Mouse (Mus musculus) Patski (cell line): ENCODE data around the gene Cd24a. TPM values are rescaled to one million over a fixed set of nuclear protein-coding genes. Genes with fewer than 3 reads are reported as not detected.
A peak's percentile ranks its signal among the peaks of the same experiment; 100 is the strongest.

Experiments
- ATAC-seq: fragments of 100-300 bp; one replicate; pipeline ENCODE4 v1.8.0; 2021
- CTCF ChIA-PET: fragments of 350-600 bp; sonication (Branson Sonifier 250); formaldehyde crosslinking; loops from one replicate; lab custom pipeline; 2022; ENCODE audit warnings: inconsistent platforms; lab: Charles Lee
- POLR2A ChIA-PET: fragments of 350-600 bp; sonication (Branson Sonifier 250); formaldehyde crosslinking; loops from one replicate; lab custom pipeline; 2022; ENCODE audit warnings: antibody characterized with exemption, inconsistent platforms; lab: Charles Lee
- DNase-seq: peaks from one replicate; pipeline ENCODE4 v3.0.0-alpha.2; 2011; ENCODE audit warnings: low read depth, low spot score
- H3K27me3 ChIP-seq: fragments of 371-371 bp; one replicate; pipeline ENCODE4 v1.5.1; 2021
- CTCF ChIP-seq: fragments of 100-300 bp; IDR thresholded peaks from one replicate; pipeline ENCODE4 v1.5.1; 2021
- in situ Hi-C: fragments of 300-500 bp; cut with MboI; formaldehyde crosslinking; loops from 3 replicates; pipeline ENCODE4 v1.11.1; 2018; ENCODE audit warnings: low pct_unique_long_range_greater_than_20kb, mixed read lengths
- polyA plus RNA-seq: library from polyadenylated mRNA; unstranded; gene quantifications from one replicate; pipeline ENCODE4 v1.2.3, GENCODE M21; 2021

Gene Cd24a
- polyA plus RNA-seq: 722 TPM

GRCm38 (mm10) chr10:43577997-43578331 lies at the start of gene Cd24a:
TSS of gene Cd24a (plus strand) at chr10:43578284.
- POLR2A ChIA-PET: interaction anchor here (1.0 to 1.7 kb wide), 3 partner anchors 54 to 322 kb away, joined by 3 to 7 read pairs (median 3); no protein-coding TSS in a partner anchor
- no peak for ATAC-seq
- CTCF ChIA-PET: no interaction called here
- no peaks in the 10 kb centered on the region for H3K27me3 ChIP-seq
- in situ Hi-C loops: loop anchor here (10.0 kb wide), 1 partner anchor 587 kb away; no protein-coding TSS in a partner anchor
- TF ChIP-seq CTCF: no peak
- no peak for DNase-seq

DNA sequence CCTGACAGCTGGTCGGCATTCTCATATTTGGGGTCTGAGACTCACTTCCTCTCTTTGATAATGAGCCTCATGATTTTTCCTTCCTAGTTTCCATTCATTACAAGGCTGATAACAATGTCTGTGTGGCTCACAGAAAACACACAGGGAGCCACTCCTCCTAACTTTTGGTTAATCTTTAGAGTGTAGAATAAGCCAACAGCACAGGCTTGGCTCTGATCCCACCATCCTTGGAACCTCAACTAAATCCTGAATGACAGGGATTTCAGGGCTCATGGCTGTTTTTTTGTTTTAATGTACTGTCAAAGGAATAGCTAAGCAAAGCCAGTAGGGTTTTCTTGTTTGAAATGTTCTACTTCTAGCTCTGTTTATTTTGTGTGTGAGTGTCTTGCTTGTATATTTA lies 43.7 kb upstream of the Cd24a start:
- ATAC-seq: no peak
- no peaks in the 10 kb centered on the region for H3K27me3 ChIP-seq
- ChIA-PET CTCF (no interaction called here), POLR2A (no interaction called here)
- in situ Hi-C loops: no loop called here
- DNase-seq: no peak
- no peak for TF ChIP-seq CTCF

- in situ Hi-C loops: no loop called here
- no peak for TF ChIP-seq CTCF
- H3K27me3 ChIP-seq: no peaks in the 10 kb centered on the region
- DNase-seq (no peak), ATAC-seq (no peak)
- ChIA-PET POLR2A (no interaction called here), CTCF (no interaction called here)
Observed at GRCm38 (mm10) chr10:43537652-43538051, 40.4 kb upstream of the Cd24a start.

DNA sequence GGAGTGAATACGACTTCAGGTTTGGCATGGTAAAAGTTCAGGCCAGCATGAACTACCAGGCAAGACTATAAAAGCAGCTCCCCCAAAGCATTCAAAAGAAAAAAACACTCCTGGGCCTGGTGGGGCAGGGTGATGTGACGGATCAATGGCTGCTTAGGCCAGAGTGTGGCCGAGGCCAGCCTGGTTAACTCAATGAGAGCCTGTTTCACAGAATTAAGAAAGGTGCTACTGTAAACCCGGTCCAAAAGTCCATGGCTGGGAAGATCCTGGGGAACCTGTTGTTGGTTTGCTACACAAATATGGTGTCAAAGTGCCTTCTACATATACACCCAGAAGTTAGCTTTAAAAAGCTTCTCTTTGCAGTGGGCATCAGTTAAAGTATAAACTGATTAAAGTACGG lies 39.3 kb upstream of the Cd24a start:
- in situ Hi-C loops: no loop called here
- ATAC-seq: no peak
- CTCF ChIA-PET: interaction anchor here (0.6 kb wide), 1 partner anchor 51 kb away, joined by 3 read pairs; no protein-coding TSS in a partner anchor
- TF ChIP-seq CTCF: no peak
- no peaks in the 10 kb centered on the region for H3K27me3 ChIP-seq
- no peak for DNase-seq
- POLR2A ChIA-PET: no interaction called here

DNA sequence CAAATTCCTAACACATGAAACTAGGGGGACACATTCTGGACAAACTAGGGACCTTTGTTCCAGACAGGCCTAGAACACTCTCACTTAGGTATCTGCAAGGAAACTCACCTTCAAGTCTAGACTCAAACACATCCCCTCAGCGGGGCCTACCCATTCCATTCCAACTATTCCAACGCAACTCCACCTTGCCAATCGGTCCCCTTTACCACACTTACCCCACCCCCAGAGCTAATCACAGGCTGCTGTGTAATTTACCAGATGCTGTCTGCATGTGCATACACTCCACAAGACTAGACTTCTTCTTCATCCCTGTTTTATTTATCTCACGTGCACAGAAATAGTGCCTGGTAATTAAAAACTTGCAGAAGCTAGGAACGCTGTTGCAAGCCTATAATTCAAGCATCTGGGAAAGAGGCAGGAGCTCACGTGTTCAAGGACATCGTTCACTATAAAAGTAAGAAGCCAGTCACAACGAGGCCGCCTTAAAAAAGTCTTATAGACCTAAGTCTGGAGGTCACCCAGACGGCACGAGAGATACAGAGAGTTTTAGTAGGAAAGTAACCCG lies 38.3 kb upstream of the Cd24a start:
- TF ChIP-seq CTCF: no peak
- ChIA-PET CTCF (interaction anchor here (0.9 to 1.8 kb wide), 6 partner anchors 12 to 59 kb away, joined by 4 to 6 read pairs (median 4); no protein-coding TSS in a partner anchor), POLR2A (interaction anchor here (0.7 to 1.3 kb wide), 3 partner anchors 11 to 100 kb away, joined by 4 to 5 read pairs (median 5); no protein-coding TSS in a partner anchor)
- H3K27me3 ChIP-seq: no peaks in the 10 kb centered on the region
- no peak for ATAC-seq
- no peak for DNase-seq
- in situ Hi-C loops: no loop called here

DNA sequence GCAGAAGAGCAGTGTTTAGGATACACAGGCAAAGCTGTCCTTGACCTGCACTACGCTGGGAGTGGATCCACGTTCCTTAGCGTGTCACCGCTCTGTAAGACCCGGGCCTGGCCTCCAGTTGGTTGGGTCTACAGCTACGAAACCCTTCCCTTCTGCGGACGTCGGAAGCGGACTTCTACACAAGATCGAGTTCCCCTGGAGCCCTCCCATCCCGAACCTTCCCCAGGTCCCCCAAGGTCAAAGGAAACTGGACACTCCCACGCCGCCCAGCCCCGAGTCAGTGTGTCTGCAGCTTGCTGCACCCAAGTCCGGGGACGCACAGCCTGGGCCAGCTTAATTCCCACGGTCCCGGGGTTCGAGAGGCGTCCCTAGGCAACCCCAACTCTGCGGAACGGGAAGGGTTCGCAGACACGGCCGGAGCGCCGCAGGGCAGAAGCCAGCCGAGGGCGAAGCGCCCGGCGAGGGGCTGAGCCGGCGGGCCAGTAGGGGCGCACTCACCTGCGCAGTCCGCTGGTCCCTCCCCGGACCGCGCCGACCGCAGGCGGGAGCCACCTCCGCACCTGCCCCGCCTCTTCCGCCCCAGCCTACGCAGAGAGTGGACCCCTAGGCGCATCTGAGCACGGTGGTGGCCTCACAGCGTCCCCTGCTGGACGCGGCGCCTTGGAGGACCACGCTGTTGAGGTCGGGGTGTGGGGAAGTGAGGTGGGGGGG lies 37.5 kb upstream of the Cd24a start, which contains the start of gene 1700021F05Rik:
Gene 1700021F05Rik (minus strand): TSS at position 553 of the 711 bp plus-strand sequence.
- ChIA-PET CTCF (interaction anchor here (0.9 to 1.8 kb wide), 6 partner anchors 13 to 60 kb away, joined by 4 to 6 read pairs (median 4); no protein-coding TSS in a partner anchor), POLR2A (interaction anchor here (0.7 to 1.3 kb wide), 3 partner anchors 12 to 99 kb away, joined by 4 to 5 read pairs (median 5); no protein-coding TSS in a partner anchor)
- no peaks in the 10 kb centered on the region for H3K27me3 ChIP-seq
- TF ChIP-seq CTCF: peak; percentile 100
- DNase-seq (no peak), ATAC-seq (peak; percentile 90)
- in situ Hi-C loops: no loop called here

DNA sequence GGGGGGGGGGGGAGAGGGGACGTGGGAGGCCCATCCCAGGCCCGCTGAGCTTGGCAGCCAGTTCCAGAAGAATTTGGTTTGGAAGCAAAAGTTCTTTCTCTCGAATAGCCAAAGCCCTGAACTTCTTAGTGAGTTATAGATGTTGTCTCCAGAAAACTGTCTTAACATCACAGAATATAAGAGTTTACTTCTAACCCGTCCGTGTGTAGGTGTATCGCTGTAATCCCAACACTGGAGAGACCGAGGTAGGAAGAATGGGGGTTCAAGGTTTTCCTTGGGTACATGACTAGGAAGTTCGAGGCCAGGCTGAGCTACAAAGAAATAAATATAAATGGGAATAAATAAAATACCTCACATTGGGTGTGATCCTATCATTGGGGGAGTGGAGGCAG lies 36.9 kb upstream of the Cd24a start:
- no peak for DNase-seq
- in situ Hi-C loops: no loop called here
- H3K27me3 ChIP-seq: no peaks in the 10 kb centered on the region
- ATAC-seq: no peak
- ChIA-PET CTCF (interaction anchor here (1.5 to 1.8 kb wide), 2 partner anchors 58 to 61 kb away, joined by 5 to 6 read pairs; no protein-coding TSS in a partner anchor), POLR2A (interaction anchor here (1.3 kb wide), 1 partner anchor 52 kb away, joined by 5 read pairs; no protein-coding TSS in a partner anchor)
- TF ChIP-seq CTCF: no peak

DNA sequence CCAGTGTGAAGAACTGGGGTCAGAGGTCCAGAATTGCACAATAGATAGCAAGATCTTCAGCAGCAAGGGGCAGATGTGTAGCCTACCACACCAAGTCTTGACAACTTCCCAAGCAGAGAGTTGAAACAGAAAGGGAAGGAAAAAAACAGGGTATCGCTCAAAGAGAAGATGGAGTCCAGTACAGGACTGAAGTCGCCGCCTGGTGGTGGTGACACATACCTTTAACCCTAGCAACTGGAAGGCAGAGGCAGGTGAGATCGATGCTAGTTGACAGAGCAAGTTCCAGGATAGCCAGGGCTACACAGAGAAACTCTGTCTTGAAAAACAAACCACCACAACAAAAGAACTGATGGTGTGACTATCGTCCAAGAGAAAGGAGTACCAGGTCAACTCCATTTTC lies 28.7 kb upstream of the Cd24a start:
- no peak for ATAC-seq
- DNase-seq: no peak
- no peaks in the 10 kb centered on the region for H3K27me3 ChIP-seq
- ChIA-PET POLR2A (no interaction called here), CTCF (interaction anchor here (1.0 kb wide), 1 partner anchor 95 kb away, joined by 3 read pairs; no protein-coding TSS in a partner anchor)
- in situ Hi-C loops: no loop called here
- no peak for TF ChIP-seq CTCF

DNA sequence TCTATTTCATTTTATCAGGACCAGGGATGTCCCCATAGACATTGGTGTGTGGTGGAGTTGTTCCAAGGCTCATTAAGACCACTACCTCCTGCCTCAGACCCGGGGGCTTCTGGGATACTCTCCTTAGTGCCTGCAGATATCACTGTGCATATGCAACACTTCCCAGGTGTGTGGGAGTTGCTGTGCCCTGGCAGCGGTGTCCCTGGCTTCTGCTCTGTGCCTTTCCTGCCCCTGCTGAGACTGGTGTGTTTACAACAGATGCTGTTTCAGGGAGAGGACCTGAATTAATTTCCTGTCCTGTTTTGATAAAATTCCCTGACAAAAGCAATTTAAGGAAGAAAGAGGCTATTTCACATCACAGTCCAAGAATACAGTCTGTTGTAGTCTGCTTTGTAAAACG lies 27.2 kb upstream of the Cd24a start:
- in situ Hi-C loops: no loop called here
- ChIA-PET CTCF (no interaction called here), POLR2A (no interaction called here)
- DNase-seq: no peak
- no peaks in the 10 kb centered on the region for H3K27me3 ChIP-seq
- no peak for ATAC-seq
- no peak for TF ChIP-seq CTCF

DNA sequence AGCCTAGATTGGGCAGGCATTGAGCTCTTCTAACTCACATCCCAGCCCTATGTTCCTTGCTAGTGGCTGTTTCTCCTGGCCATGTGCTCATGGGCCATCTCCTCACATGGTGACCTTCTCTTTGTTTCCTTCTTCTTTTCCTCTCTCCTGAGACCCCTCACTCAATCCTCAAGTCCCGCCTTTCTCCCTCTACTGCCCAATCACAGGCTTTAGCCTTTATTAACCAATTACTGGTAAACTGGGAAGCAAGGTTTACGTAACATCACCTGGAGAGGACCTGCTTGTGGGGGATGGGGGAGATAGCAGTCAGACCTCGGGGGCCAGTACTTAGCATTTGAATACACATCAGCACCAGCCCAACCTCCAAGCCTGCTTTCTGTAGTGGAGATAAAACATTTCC lies 26.7 kb upstream of the Cd24a start:
- in situ Hi-C loops: no loop called here
- ATAC-seq: no peak
- POLR2A ChIA-PET: no interaction called here
- TF ChIP-seq CTCF: no peak
- no peaks in the 10 kb centered on the region for H3K27me3 ChIP-seq
- DNase-seq: no peak
- CTCF ChIA-PET: no interaction called here

DNA sequence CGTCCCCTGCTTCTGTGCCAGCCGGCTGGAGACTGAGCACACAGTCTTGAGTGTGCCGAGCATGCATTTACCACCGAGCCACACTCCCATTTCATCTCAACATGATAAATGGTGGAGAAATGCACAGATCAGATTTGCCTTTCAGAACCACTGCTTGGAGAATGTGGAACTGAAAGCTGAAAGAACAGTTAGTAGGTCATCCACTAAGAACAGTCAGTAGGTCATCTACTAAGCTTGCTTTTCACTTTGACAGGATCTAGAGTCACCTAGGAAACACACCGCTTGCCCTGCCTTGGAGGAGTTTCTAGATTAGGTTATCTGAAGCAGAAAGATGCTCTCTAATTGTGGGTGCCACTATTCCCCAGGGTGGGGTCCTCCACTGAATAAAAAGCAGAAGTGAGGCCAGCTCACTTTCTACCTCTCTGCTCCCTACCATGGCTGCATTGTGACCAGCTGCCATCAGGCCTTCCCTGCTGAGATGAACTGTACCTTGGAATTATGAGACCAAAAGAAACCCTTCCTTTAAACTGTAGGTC lies 20.4 kb upstream of the Cd24a start:
- H3K27me3 ChIP-seq: no peaks in the 10 kb centered on the region
- DNase-seq: no peak
- ChIA-PET POLR2A (no interaction called here), CTCF (no interaction called here)
- no peak for TF ChIP-seq CTCF
- in situ Hi-C loops: no loop called here
- ATAC-seq: no peak
